Mouse (Mus musculus) liver, embryonic 12.5 days (tissue): ENCODE results near the gene Arhgap22. TPM values are rescaled to one million over a fixed set of nuclear protein-coding genes. Genes with fewer than 3 reads are reported as not detected.
A peak's percentile ranks its signal among the peaks of the same experiment; 100 is the strongest.

Experiments used
- ATAC-seq: fragments of 200-750 bp; cut with Nextera tagmentation; 2 replicates; pipeline ENCODE4 v1.8.0; 2017; ENCODE audit warnings: moderate number of reproducible peaks, mild to moderate bottlenecking, moderate library complexity
- H3K27ac ChIP-seq: fragments of 300-500 bp; sonication (generic); 2 replicates; pipeline ENCODE4 v1.5.1; 2016; ENCODE audit warnings: mild to moderate bottlenecking
- H3K27me3 ChIP-seq: fragments of 300-500 bp; sonication (generic); replicated peaks from 2 replicates; pipeline ENCODE4 v1.6.1; 2016; ENCODE audit warnings: mild to moderate bottlenecking, moderate library complexity
- H3K36me3 ChIP-seq: fragments of 300-500 bp; sonication (generic); 2 replicates; pipeline ENCODE4 v1.6.1; 2016; ENCODE audit warnings: mild to moderate bottlenecking, moderate library complexity
- H3K4me1 ChIP-seq: fragments of 300-500 bp; sonication (generic); 2 replicates; pipeline ENCODE4 v1.6.1; 2016
- H3K4me2 ChIP-seq: fragments of 300-500 bp; sonication (generic); 2 replicates; pipeline ENCODE4 v1.6.1; 2016; ENCODE audit warnings: mild to moderate bottlenecking, moderate library complexity
- H3K4me3 ChIP-seq: fragments of 300-500 bp; sonication (generic); 2 replicates; pipeline ENCODE4 v1.5.1; 2016; ENCODE audit warnings: mild to moderate bottlenecking, moderate library complexity
- H3K9ac ChIP-seq: fragments of 300-500 bp; sonication (generic); 2 replicates; pipeline ENCODE4 v1.6.1; 2016; ENCODE audit warnings: mild to moderate bottlenecking, moderate library complexity
- H3K9me3 ChIP-seq: fragments of 300-500 bp; sonication (generic); replicated peaks from 2 replicates; pipeline ENCODE4 v1.6.1; 2016; ENCODE audit warnings: mild to moderate bottlenecking, moderate library complexity
- WGBS: fragments of 180-500 bp; shearing (Covaris S2); methylation state at CpG from one replicate; pipeline ENCODE4 v1.1.7; 2016; ENCODE audit not compliant: insufficient replicate concordance; 5-methylcytosine and 5-hydroxymethylcytosine counted together
- polyA plus RNA-seq: library from polyadenylated mRNA; unstranded; fragments of >200 nt; fragmentation: Nextera tagmentation; extraction: Ambion mirVana; gene quantifications from 2 replicates; pipeline ENCODE4 v1.2.1, GENCODE M21; 2016

The Arhgap22 gene
- polyA plus RNA-seq: 4.6 and 6.8 TPM in 2 replicates

GRCm38 (mm10) chr14:33213823-33214766 lies at the start of gene Arhgap22:
TSS of gene Arhgap22 (plus strand) at chr14:33214026.
- peak; percentile 91 for ATAC-seq
- Histone ChIP-seq H3K9me3 (no peaks in the 10 kb centered on the region), H3K27ac (no peak within 1 kb of the TSS), H3K36me3 (no peaks in the 10 kb centered on the region), H3K4me2 (peak within 1 kb of the TSS; percentile 48), H3K4me3 (no peak within 1 kb of the TSS), H3K27me3 (peaks cover 42% of the 10 kb centered on the region), H3K4me1 (peaks cover 16% of the 10 kb centered on the region), H3K9ac (no peak within 1 kb of the TSS)
- WGBS: 10% methylated on average over 28 of the region's 28 CpGs

GRCm38 (mm10) chr14:33168750-33169149 lies 45.1 kb upstream of the Arhgap22 start:
- no peaks in the 10 kb centered on the region for H3K36me3 ChIP-seq
- H3K4me3 ChIP-seq: no peak overlapping the region
- no peaks in the 10 kb centered on the region for H3K9me3 ChIP-seq
- no peak overlapping the region for H3K4me2 ChIP-seq
- 63% methylated on average over 4 of the region's 4 CpGs for WGBS
- H3K9ac ChIP-seq: no peak overlapping the region
- H3K27me3 ChIP-seq: no peaks in the 10 kb centered on the region
- no peak overlapping the region for H3K27ac ChIP-seq
- 0 out of 2 replicates have a peak, but pooled peaks cover 2% of the 10 kb centered on the region for H3K4me1 ChIP-seq
- no peak for ATAC-seq

GRCm38 (mm10) chr14:33171942-33172341 lies 41.9 kb upstream of the Arhgap22 start:
- Histone ChIP-seq H3K4me2 (no peak overlapping the region), H3K4me3 (no peak overlapping the region), H3K9me3 (no peaks in the 10 kb centered on the region), H3K4me1 (0 out of 2 replicates have a peak, but pooled peaks cover 2% of the 10 kb centered on the region), H3K9ac (no peak overlapping the region), H3K27me3 (no peaks in the 10 kb centered on the region), H3K36me3 (no peaks in the 10 kb centered on the region), H3K27ac (no peak overlapping the region)
- 45% methylated on average over 1 of the region's 1 CpGs for WGBS
- no peak for ATAC-seq

- Histone ChIP-seq H3K9ac (no peak overlapping the region), H3K27ac (no peak overlapping the region), H3K9me3 (no peaks in the 10 kb centered on the region), H3K4me1 (0 out of 2 replicates have a peak, but pooled peaks cover 2% of the 10 kb centered on the region), H3K27me3 (no peaks in the 10 kb centered on the region), H3K4me2 (no peak overlapping the region), H3K36me3 (no peaks in the 10 kb centered on the region), H3K4me3 (no peak overlapping the region)
- ATAC-seq: no peak
- 47% methylated on average over 4 of the region's 4 CpGs for WGBS
Measured at GRCm38 (mm10) chr14:33175059-33175821, 38.6 kb upstream of the Arhgap22 start.

GRCm38 (mm10) chr14:33180102-33180501 lies 33.7 kb upstream of the Arhgap22 start:
- Histone ChIP-seq H3K4me1 (no peaks in the 10 kb centered on the region), H3K36me3 (no peaks in the 10 kb centered on the region), H3K27ac (no peak overlapping the region), H3K27me3 (no peaks in the 10 kb centered on the region), H3K9ac (no peak overlapping the region), H3K4me3 (no peak overlapping the region), H3K4me2 (no peak overlapping the region), H3K9me3 (no peaks in the 10 kb centered on the region)
- ATAC-seq: no peak
- WGBS: 73% methylated on average over 5 of the region's 5 CpGs

- H3K36me3 ChIP-seq: no peaks in the 10 kb centered on the region
- ATAC-seq: peak; percentile 44; the same call in 1 of the 2 replicates
- H3K9me3 ChIP-seq: no peaks in the 10 kb centered on the region
- H3K4me2 ChIP-seq: peak within 1 kb of the TSS; percentile 39
- H3K27ac ChIP-seq: no peak within 1 kb of the TSS
- H3K4me3 ChIP-seq: peak within 1 kb of the TSS; percentile 36
- 0 out of 2 replicates have a peak within 1 kb of the TSS, but pooled peaks have one; percentile 13 for H3K9ac ChIP-seq
- 29% methylated on average over 11 of the region's 11 CpGs for WGBS
- no peaks in the 10 kb centered on the region for H3K27me3 ChIP-seq
- H3K4me1 ChIP-seq: no peaks in the 10 kb centered on the region
Measured at GRCm38 (mm10) chr14:33185068-33185800, 28.6 kb upstream of the Arhgap22 start, which contains the start of gene Wdfy4. TSS of gene Wdfy4 (minus strand) at chr14:33185508.

- ATAC-seq: no peak
- 59% methylated on average over 4 of the region's 4 CpGs for WGBS
Measured at GRCm38 (mm10) chr14:33187201-33187600, 26.6 kb upstream of the Arhgap22 start.

GRCm38 (mm10) chr14:33189230-33189629 lies 24.6 kb upstream of the Arhgap22 start:
- 67% methylated on average over 10 of the region's 10 CpGs for WGBS
- no peak overlapping the region for H3K9ac ChIP-seq
- no peaks in the 10 kb centered on the region for H3K9me3 ChIP-seq
- H3K27me3 ChIP-seq: no peaks in the 10 kb centered on the region
- no peak overlapping the region for H3K27ac ChIP-seq
- no peak overlapping the region for H3K4me3 ChIP-seq
- no peak overlapping the region for H3K4me2 ChIP-seq
- no peaks in the 10 kb centered on the region for H3K4me1 ChIP-seq
- H3K36me3 ChIP-seq: no peaks in the 10 kb centered on the region
- ATAC-seq: no peak

More at GRCm38 (mm10) chr14:33187201-33187600, 26.6 kb upstream of the Arhgap22 start:
- H3K4me3 ChIP-seq: no peak overlapping the region
- H3K36me3 ChIP-seq: no peaks in the 10 kb centered on the region
- no peaks in the 10 kb centered on the region for H3K9me3 ChIP-seq
- no peaks in the 10 kb centered on the region for H3K4me1 ChIP-seq
- no peak overlapping the region for H3K9ac ChIP-seq
- H3K27me3 ChIP-seq: no peaks in the 10 kb centered on the region
- H3K27ac ChIP-seq: no peak overlapping the region
- H3K4me2 ChIP-seq: no peak overlapping the region

GRCm38 (mm10) chr14:33189849-33190423 lies 23.9 kb upstream of the Arhgap22 start:
- no peak overlapping the region for H3K27ac ChIP-seq
- no peak for ATAC-seq
- 82% methylated on average over 21 of the region's 21 CpGs for WGBS
- H3K4me3 ChIP-seq: no peak overlapping the region
- H3K9me3 ChIP-seq: no peaks in the 10 kb centered on the region
- no peaks in the 10 kb centered on the region for H3K27me3 ChIP-seq
- no peaks in the 10 kb centered on the region for H3K4me1 ChIP-seq
- no peak overlapping the region for H3K4me2 ChIP-seq
- H3K36me3 ChIP-seq: no peaks in the 10 kb centered on the region
- H3K9ac ChIP-seq: no peak overlapping the region

- Histone ChIP-seq H3K4me1 (no peaks in the 10 kb centered on the region), H3K4me2 (no peak overlapping the region), H3K9me3 (no peaks in the 10 kb centered on the region), H3K4me3 (no peak overlapping the region), H3K36me3 (no peaks in the 10 kb centered on the region), H3K9ac (no peak overlapping the region), H3K27me3 (no peaks in the 10 kb centered on the region), H3K27ac (no peak overlapping the region)
- WGBS: 31% methylated on average over 1 of the region's 1 CpGs
- no peak for ATAC-seq
Measured at GRCm38 (mm10) chr14:33190646-33191045, 23.2 kb upstream of the Arhgap22 start.

- H3K9ac ChIP-seq: no peak overlapping the region
- no peak overlapping the region for H3K4me2 ChIP-seq
- H3K9me3 ChIP-seq: no peaks in the 10 kb centered on the region
- no peaks in the 10 kb centered on the region for H3K27me3 ChIP-seq
- H3K4me3 ChIP-seq: no peak overlapping the region
- H3K4me1 ChIP-seq: no peaks in the 10 kb centered on the region
- peak overlapping the region; percentile 17; the same call in 1 of the 2 replicates for H3K27ac ChIP-seq
- no peaks in the 10 kb centered on the region for H3K36me3 ChIP-seq
- ATAC-seq: no peak
Measured at GRCm38 (mm10) chr14:33193762-33194161, 20.1 kb upstream of the Arhgap22 start.
